Mouse (Mus musculus) forebrain, embryonic 13.5 days (tissue): ENCODE results near the gene Suco. TPM values are rescaled to one million over a fixed set of nuclear protein-coding genes. Genes with fewer than 3 reads are reported as not detected.

Experiments used
- ATAC-seq: fragments of 200-750 bp; cut with Nextera tagmentation; 2 replicates; pipeline ENCODE4 v1.8.0; 2017
- H3K27ac ChIP-seq: fragments of 300-500 bp; sonication (generic); 2 replicates; pipeline ENCODE4 v1.5.1; 2015; ENCODE audit warnings: inconsistent platforms, mild to moderate bottlenecking, moderate library complexity
- H3K27me3 ChIP-seq: fragments of 300-500 bp; sonication (generic); 2 replicates; pipeline ENCODE4 v1.6.1; 2015; ENCODE audit warnings: mild to moderate bottlenecking, inconsistent platforms
- H3K36me3 ChIP-seq: fragments of 300-500 bp; sonication (generic); 2 replicates; pipeline ENCODE4 v1.6.1; 2015; ENCODE audit warnings: mild to moderate bottlenecking, inconsistent platforms; ENCODE audit not compliant: poor library complexity, severe bottlenecking
- H3K4me1 ChIP-seq: fragments of 300-500 bp; sonication (generic); 2 replicates; pipeline ENCODE4 v1.6.1; 2015; ENCODE audit warnings: inconsistent platforms
- H3K4me2 ChIP-seq: fragments of 300-500 bp; sonication (generic); 2 replicates; pipeline ENCODE4 v1.6.1; 2015; ENCODE audit warnings: inconsistent platforms, mild to moderate bottlenecking, moderate library complexity
- H3K4me3 ChIP-seq: fragments of 300-500 bp; sonication (generic); 2 replicates; pipeline ENCODE4 v1.5.1; 2015; ENCODE audit warnings: mild to moderate bottlenecking, inconsistent platforms
- H3K9ac ChIP-seq: fragments of 300-500 bp; sonication (generic); 2 replicates; pipeline ENCODE4 v1.6.1; 2015; ENCODE audit warnings: mild to moderate bottlenecking, inconsistent platforms
- H3K9me3 ChIP-seq: fragments of 300-500 bp; sonication (generic); replicated peaks from 2 replicates; pipeline ENCODE4 v1.6.1; 2016; ENCODE audit warnings: inconsistent platforms
- WGBS: fragments of 180-500 bp; shearing (Covaris S2); methylation state at CpG from one replicate; pipeline ENCODE4 v1.1.7; 2015; 5-methylcytosine and 5-hydroxymethylcytosine counted together
- polyA plus RNA-seq: library from polyadenylated mRNA; unstranded; fragments of >200 nt; fragmentation: Nextera tagmentation; extraction: Ambion mirVana; gene quantifications from 2 replicates; pipeline ENCODE4 v1.2.1, GENCODE M21; 2015

Gene Suco
- 22.2 and 33.2 TPM in 2 replicates for polyA plus RNA-seq

GRCm38 (mm10) chr1:161876553-161877447, at the start of gene Suco:
Suco (minus strand) TSS chr1:161876682.
- Histone ChIP-seq H3K9ac (peak within 1 kb of the TSS; percentile 97), H3K36me3 (no peaks in the 10 kb centered on the region), H3K4me2 (peak within 1 kb of the TSS; percentile 82), H3K4me3 (peak within 1 kb of the TSS; percentile 86), H3K4me1 (peaks cover 28% of the 10 kb centered on the region), H3K27ac (peak within 1 kb of the TSS; percentile 96), H3K9me3 (no peaks in the 10 kb centered on the region), H3K27me3 (no peaks in the 10 kb centered on the region)
- WGBS = under 1% methylated on average over 49 of the region's 74 CpGs
- peak; percentile 99 for ATAC-seq

GRCm38 (mm10) chr1:161925281-161925805, 48.9 kb upstream of the Suco start:
- no peak overlapping the region for H3K4me3 ChIP-seq
- ATAC-seq = no peak
- no peaks in the 10 kb centered on the region for H3K9me3 ChIP-seq
- H3K4me2 ChIP-seq = no peak overlapping the region
- no peak overlapping the region for H3K9ac ChIP-seq
- no peak overlapping the region for H3K27ac ChIP-seq
- H3K27me3 ChIP-seq = no peaks in the 10 kb centered on the region; the same call in 1 of the 2 replicates
- no peaks in the 10 kb centered on the region for H3K4me1 ChIP-seq
- 87% methylated on average over 13 of the region's 13 CpGs for WGBS
- H3K36me3 ChIP-seq = no peaks in the 10 kb centered on the region

GRCm38 (mm10) chr1:161924321-161924720, 47.8 kb upstream of the Suco start:
- Histone ChIP-seq H3K27me3 (no peaks in the 10 kb centered on the region; the same call in 1 of the 2 replicates), H3K27ac (no peak overlapping the region), H3K4me2 (no peak overlapping the region), H3K4me3 (no peak overlapping the region), H3K9ac (no peak overlapping the region), H3K4me1 (no peaks in the 10 kb centered on the region), H3K9me3 (no peaks in the 10 kb centered on the region), H3K36me3 (no peaks in the 10 kb centered on the region)
- ATAC-seq = no peak
- 46% methylated on average over 3 of the region's 3 CpGs for WGBS

DNA sequence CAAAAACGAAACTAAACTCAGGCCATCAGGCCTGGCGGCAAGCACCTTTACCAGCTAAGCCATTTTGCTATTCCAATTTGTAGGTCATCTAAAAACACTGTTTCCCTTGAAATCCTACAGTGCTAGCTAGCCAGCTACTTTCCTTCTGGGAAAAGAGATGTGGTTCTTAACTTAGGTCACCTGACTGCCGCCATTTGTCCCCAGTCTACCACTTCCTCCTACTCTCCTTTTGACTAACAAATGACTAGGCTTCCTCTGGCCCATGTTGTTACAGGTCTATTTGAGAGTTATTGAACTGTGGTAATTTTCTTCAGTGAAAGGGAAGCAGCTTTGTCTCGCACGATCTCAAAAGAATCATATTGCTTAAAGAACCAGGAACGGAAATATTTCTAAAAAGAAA, 45.4 kb upstream of the Suco start:
- H3K27ac ChIP-seq = no peak overlapping the region
- no peaks in the 10 kb centered on the region for H3K27me3 ChIP-seq
- 59% methylated on average over 6 of the region's 6 CpGs for WGBS
- H3K9me3 ChIP-seq = no peaks in the 10 kb centered on the region
- H3K4me3 ChIP-seq = no peak overlapping the region
- H3K4me2 ChIP-seq = no peak overlapping the region
- no peak overlapping the region for H3K9ac ChIP-seq
- H3K36me3 ChIP-seq = no peaks in the 10 kb centered on the region
- H3K4me1 ChIP-seq = no peaks in the 10 kb centered on the region
- ATAC-seq = no peak

DNA sequence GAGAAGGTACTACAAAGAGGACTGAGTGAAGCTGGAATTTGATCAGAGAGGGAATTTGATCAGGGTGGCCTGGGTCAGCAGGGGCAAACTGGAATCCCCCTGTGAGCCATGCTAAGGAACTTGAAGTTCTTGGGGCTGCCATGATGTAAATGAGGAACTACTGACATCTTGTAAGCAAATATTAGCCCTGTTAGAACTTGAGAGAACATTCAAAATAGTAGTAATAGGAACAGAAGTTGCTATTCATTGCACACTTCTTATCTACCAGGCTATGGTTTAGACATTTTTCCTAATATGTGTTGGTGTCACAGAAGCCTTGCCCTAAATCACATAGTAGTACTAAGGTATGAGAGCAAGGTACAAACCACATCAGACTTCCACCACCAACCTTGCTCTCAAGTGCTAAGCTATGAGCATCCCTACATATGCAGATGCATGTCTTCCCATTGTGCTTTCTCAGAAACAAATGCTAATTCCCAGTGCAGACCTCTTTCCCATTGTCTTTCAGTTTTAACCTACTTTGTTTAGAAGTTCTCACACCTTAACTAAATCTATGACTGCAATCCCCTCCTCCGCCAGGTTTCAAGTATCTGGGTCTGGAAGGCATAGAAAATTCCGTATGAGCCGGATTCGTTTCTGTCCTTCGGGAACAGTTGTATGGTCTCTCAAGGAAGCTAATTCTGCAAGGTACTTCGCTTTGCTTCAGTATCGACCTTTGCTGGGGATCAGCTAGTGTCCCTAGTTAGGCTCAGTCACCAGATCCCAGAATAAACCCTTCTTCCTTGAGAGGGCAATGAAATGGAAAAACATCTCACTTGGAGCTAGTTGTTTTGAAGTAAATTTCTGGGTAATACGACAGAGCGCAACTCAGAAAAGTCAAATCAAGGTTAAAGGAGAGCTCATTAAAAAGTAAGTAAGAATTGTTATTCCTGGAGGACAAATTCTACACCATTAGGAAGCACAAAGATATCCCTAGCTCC, 44.3 kb upstream of the Suco start:
- Histone ChIP-seq H3K27ac (no peak overlapping the region), H3K4me3 (no peak overlapping the region), H3K4me2 (no peak overlapping the region), H3K9me3 (no peaks in the 10 kb centered on the region), H3K27me3 (no peaks in the 10 kb centered on the region), H3K36me3 (no peaks in the 10 kb centered on the region), H3K4me1 (no peaks in the 10 kb centered on the region), H3K9ac (no peak overlapping the region)
- no peak for ATAC-seq
- whole genome bisulfite sequencing = 87% methylated on average over 9 of the region's 9 CpGs

- no peaks in the 10 kb centered on the region for H3K36me3 ChIP-seq
- 98% methylated on average over 2 of the region's 2 CpGs for WGBS
- no peak overlapping the region for H3K27ac ChIP-seq
- H3K9me3 ChIP-seq = no peaks in the 10 kb centered on the region
- no peak overlapping the region for H3K4me2 ChIP-seq
- H3K4me1 ChIP-seq = no peaks in the 10 kb centered on the region
- H3K9ac ChIP-seq = no peak overlapping the region
- ATAC-seq = no peak
- H3K27me3 ChIP-seq = no peaks in the 10 kb centered on the region
- no peak overlapping the region for H3K4me3 ChIP-seq
Observed at GRCm38 (mm10) chr1:161919594-161919993, 43.1 kb upstream of the Suco start.

GRCm38 (mm10) chr1:161918682-161919372, 42.3 kb upstream of the Suco start:
- 47% methylated on average over 7 of the region's 7 CpGs for WGBS
- H3K9me3 ChIP-seq = no peaks in the 10 kb centered on the region
- H3K27ac ChIP-seq = no peak overlapping the region
- H3K4me3 ChIP-seq = no peak overlapping the region
- no peak overlapping the region for H3K4me2 ChIP-seq
- H3K27me3 ChIP-seq = no peaks in the 10 kb centered on the region
- no peaks in the 10 kb centered on the region for H3K36me3 ChIP-seq
- no peaks in the 10 kb centered on the region for H3K4me1 ChIP-seq
- H3K9ac ChIP-seq = no peak overlapping the region
- no peak for ATAC-seq

DNA sequence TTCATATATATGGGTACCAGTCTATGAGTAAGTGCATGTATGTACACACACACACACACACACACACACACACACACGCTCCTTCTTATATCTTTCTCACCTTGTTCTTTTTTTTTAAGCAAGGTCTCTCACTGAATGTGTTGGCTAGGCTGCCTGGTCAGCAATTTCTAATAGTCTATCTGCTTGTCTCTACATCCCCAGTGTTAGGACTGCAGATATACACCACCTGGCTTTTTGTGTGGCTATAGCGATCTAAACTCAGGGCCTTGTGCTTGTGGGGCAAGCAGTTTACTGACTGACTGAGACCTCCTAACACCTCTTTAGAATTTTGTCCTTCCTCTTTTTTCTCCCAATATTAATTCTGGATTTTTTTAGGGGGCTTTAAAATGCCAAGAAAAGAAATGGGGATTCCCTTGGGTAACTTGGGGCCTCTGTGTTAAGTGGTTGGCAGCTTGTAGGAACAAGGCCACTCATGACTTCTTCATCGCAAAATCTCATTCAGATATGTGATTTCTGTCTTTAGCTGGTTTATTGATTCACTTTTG, 41.5 kb upstream of the Suco start:
- no peaks in the 10 kb centered on the region for H3K9me3 ChIP-seq
- 90% methylated on average over 3 of the region's 3 CpGs for WGBS
- no peak overlapping the region for H3K9ac ChIP-seq
- no peak overlapping the region for H3K4me2 ChIP-seq
- H3K27me3 ChIP-seq = no peaks in the 10 kb centered on the region
- no peak overlapping the region for H3K27ac ChIP-seq
- H3K4me3 ChIP-seq = no peak overlapping the region
- H3K36me3 ChIP-seq = no peaks in the 10 kb centered on the region
- ATAC-seq = no peak
- no peaks in the 10 kb centered on the region for H3K4me1 ChIP-seq

- no peaks in the 10 kb centered on the region for H3K9me3 ChIP-seq
- H3K4me2 ChIP-seq = no peak overlapping the region
- H3K27me3 ChIP-seq = no peaks in the 10 kb centered on the region
- ATAC-seq = no peak
- no peak overlapping the region for H3K4me3 ChIP-seq
- no peak overlapping the region for H3K27ac ChIP-seq
- no peak overlapping the region for H3K9ac ChIP-seq
- no peaks in the 10 kb centered on the region for H3K36me3 ChIP-seq
- H3K4me1 ChIP-seq = no peaks in the 10 kb centered on the region
- WGBS = 59% methylated on average over 3 of the region's 3 CpGs
Observed at GRCm38 (mm10) chr1:161916036-161916435, 39.6 kb upstream of the Suco start.

DNA sequence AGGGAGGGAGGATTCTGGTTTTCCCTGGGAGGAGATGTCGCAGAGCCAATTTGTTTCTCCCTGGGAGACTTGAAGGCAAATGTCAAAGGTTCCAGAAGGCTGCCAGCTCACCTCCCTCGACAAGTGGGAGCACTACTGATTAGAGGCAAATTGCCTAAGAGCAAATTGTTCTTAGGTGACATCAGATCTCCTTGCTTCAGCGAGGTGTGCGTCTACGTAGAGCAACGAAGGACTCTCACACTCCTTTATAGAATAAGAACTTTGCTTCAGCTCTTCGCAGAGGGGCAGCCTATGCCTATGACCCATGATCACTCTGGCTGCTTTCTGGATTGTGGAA, 37.1 kb upstream of the Suco start:
- Histone ChIP-seq H3K9me3 (no peaks in the 10 kb centered on the region), H3K4me2 (no peak overlapping the region), H3K4me1 (no peaks in the 10 kb centered on the region), H3K36me3 (no peaks in the 10 kb centered on the region), H3K4me3 (no peak overlapping the region), H3K27ac (no peak overlapping the region), H3K27me3 (no peaks in the 10 kb centered on the region), H3K9ac (no peak overlapping the region)
- 83% methylated on average over 7 of the region's 7 CpGs for WGBS
- ATAC-seq = no peak

- Histone ChIP-seq H3K27ac (no peak overlapping the region), H3K9me3 (no peaks in the 10 kb centered on the region), H3K36me3 (no peaks in the 10 kb centered on the region), H3K9ac (no peak overlapping the region), H3K4me1 (no peaks in the 10 kb centered on the region), H3K4me3 (no peak overlapping the region), H3K4me2 (no peak overlapping the region), H3K27me3 (no peaks in the 10 kb centered on the region)
- 82% methylated on average over 4 of the region's 4 CpGs for WGBS
- ATAC-seq = no peak
Observed at GRCm38 (mm10) chr1:161912940-161913647, 36.6 kb upstream of the Suco start.
